Mouse (Mus musculus): ENCODE results near the gene Rps6kb1.

Rps6kb1 gene

GRCm38 (mm10) chr11:86544639-86545299 is at the start of gene Rps6kb1, which contains the start of gene Tubd1:
Rps6kb1 (minus strand) TSS chr11:86544805.
Tubd1 (plus strand) TSS chr11:86544991.
- peak; percentile 98 to 99 for DNase-seq

GRCm38 (mm10) chr11:86593443-86593842 is 48.8 kb upstream of the Rps6kb1 start:
- no peak for DNase-seq

- no peak for DNase-seq
Observed at GRCm38 (mm10) chr11:86592993-86593392, 48.4 kb upstream of the Rps6kb1 start.

DNA sequence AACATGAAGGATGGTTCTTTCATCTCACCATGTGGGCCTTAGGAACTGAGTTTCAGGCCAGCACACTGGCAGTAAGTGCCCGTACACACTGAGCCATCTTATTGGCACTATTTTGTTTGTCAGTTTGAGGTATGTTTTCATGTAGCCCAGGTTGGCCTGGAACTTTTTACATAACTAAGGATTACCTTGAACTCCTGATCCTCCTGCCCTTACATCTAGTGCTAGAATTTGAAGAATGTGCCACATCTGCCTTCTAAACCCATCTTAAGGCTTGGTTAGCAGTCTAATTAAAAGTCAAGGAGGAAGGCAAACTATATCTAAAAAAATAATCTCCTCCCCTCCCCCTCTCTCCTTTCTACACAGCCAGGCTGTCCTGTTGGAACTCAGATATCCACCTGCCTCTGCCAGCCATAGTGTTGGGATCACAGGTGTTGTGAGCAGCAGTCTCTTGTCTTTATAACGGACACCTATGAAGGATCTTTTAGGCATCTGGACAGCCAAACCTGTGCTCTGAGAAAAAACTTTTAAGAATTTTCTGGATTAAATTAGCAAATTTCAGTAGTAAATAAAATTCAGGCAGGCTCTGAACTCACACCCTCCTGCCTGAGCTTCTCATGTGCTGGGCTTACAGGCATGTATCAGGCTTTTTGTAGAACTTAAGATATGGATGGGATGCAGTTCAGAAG is 47.5 kb upstream of the Rps6kb1 start:
- DNase-seq = no peak

DNA sequence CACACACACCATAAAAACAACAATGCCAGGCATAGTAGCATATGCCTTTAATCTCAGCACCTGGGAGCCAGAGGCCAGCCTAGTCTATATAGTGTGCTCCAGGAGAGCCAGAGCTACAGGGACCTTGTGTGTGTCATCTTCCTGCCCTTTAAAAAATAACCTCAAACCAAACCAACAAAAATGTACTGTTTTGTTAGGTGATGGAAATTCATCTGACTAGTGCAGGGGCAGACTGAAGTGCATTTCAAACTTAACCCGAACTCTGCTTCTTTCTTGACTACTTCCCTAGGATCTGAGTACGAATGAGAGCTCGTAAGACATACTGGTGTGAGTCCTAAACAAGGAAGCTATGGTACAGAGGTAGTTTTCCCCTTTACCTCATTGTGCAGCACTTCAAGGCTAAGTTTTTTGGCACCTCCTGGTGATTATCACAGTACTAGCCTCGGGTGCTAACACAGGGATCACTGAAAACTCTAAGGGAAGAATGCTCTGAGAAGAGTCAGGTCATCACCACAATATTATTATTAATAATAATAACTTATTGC is 46.8 kb upstream of the Rps6kb1 start:
- no peak for DNase-seq

DNA sequence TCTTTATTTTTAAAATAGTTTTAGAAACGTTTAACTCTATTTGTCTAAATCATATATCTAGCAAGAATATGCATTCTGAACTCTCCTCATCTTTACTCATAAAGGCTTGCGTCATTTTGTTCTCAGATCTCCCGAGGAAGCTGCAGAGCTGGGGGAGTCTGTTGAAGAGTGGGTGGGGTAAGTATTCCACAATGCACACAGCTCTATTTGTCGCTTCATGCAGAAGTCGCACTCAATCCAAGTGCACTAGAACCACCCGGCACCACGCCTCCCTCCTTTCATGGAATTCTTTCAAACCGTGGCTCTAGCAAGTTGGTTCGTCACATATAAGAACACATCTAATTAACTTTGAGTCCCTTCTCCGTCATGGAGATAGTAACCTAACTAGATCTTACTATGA is 46.0 kb upstream of the Rps6kb1 start:
- no peak for DNase-seq

- no peak for DNase-seq
Observed at GRCm38 (mm10) chr11:86590066-86590465, 45.5 kb upstream of the Rps6kb1 start.

GRCm38 (mm10) chr11:86588583-86589298 is 44.1 kb upstream of the Rps6kb1 start:
- DNase-seq = no peak

GRCm38 (mm10) chr11:86587830-86588229 is 43.2 kb upstream of the Rps6kb1 start:
- no peak for DNase-seq

GRCm38 (mm10) chr11:86586868-86587792 is 42.5 kb upstream of the Rps6kb1 start:
- no peak for DNase-seq

- no peak for DNase-seq
Observed at GRCm38 (mm10) chr11:86586177-86586867, 41.7 kb upstream of the Rps6kb1 start.

GRCm38 (mm10) chr11:86585598-86585984 is 41.0 kb upstream of the Rps6kb1 start:
- DNase-seq = no peak

DNA sequence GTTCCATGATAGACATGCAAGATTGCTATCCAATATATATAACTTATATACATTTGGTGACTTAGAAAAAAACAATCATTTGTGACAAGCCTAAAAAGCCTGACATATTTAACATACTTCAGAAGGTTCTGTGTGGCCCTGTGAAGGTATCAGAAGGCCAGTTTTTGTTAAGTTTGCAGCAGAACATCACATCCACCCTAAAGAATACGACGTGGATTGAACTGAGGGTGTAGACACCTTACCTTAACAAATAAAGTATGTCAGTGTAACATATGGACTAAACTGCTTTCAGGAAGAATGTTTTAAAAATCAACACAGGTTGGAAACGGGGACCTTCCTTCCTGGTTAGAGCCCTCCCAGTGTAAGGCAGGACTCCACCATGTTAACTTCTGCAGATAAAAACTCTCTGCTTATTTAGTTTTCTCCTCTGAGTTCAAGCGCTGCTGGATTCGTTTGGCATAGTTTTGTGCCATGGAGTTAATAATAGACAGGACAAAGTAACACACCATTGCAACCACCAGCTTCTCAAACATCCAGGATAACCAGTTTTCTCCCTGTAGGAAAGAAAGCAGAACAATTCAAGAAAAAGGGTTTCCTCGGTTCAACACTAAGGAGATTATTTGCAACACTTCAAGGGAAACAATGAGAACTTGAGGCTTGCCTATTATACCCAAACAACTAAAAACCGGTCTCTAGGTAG is 40.4 kb upstream of the Rps6kb1 start:
- no peak for DNase-seq

- DNase-seq = no peak
Observed at GRCm38 (mm10) chr11:86583990-86584897, 39.6 kb upstream of the Rps6kb1 start.

DNA sequence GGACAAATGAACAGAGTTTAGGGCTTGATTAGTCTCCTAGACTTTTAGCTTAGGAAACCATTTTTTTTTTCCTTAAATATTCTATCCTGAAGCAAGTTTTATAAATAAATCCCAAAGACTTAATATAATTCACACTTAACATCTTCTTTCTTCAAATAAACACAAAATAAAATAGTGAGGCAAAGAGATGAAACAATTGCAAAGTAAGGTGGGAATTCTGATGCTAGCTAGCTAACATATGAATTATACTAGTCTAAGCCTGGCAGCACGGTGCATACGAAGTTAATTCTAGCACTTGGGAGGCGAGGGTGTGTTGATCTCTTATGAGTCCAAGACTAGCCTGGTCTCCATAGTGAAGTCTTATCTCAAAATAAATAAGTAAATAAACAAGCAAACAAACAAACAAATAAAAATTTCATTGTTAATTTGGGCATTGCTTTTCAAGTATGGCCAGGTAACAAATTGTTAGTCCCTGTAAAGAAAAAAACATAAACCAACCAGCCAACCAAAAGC is 38.8 kb upstream of the Rps6kb1 start:
- no peak for DNase-seq

DNA sequence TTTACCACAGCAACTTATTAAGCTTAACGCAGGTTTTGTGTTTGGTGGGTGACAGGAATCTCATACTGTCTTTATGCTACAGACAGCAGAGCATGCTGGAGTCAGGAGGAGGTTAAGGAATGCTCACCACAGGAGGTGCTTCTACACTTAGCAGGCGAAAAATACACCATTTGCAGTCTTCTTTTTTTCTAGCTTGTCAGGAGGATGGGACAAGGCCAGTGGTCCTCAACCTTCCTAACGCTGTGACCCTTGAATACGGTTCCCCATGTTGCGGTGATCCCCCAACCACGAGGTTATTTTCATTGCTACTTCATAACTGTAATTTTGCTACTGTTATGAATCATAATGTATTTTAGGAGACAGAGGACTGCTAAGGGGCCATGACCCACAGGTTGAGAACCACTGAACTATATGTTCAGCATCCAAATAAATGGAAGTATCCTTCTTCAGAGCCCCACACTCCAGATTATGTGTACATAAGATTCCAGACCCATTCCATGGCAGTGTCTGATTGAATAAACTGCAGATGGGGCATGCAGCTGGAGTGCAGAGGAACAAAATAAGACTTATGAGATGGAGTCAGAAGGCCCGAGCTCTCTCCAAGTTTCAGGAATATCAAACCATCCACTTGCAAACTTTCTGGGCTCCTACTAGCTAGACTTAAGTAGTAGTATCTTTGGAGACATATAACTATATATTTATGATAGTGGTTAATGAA is 38.1 kb upstream of the Rps6kb1 start:
- no peak for DNase-seq

DNA sequence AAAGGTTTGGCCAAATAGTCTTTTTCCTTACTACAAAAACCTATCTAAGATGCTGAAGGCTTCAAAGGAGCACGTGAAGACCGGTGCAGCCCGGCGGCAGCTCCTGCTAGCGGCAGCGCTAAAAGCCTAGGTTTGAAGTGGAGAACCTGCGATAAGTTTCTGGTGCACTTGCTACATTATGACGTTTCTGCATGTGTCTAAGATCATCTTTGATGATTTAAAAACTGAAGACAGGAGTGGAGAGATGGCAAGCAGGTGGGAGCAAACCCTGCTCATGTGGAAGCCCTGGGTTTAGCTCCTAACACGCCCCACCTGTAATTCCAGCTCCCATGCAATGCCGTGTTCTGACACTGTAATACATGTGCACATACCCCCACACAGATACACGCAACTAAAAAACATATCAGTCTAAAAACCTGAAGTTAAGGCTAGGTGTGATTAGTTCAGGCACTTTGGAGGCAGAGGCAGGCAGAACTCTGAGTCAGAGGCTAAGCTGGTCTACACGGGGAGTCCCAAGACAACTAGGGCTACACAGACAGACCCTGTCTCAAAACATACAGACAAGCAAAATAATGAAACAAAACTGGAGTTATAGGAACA is 37.4 kb upstream of the Rps6kb1 start:
- no peak for DNase-seq

DNA sequence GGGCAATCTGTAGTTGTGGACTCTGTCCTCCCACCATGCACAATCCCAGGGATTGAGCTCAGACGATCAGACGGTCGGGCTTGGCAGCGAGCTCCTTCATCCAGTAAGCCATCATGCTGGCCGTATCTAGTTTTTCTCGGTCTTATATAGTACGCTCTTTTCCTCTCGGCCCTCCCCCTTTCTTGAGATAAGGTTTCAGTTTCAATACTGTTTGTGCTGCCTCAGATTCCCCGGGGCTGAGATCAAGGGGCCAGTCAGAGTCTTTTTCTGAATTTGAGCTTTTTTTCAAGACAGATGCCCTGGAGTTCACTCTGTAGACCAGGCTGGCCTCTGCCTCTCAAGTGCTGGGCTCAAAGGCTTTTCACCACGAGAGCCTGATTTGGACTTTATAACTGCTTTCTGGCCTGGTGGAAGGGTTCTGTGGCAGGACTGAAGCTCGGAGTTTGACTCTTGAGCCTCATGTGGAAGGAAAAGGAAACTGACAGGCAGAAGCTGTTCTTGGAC is 36.7 kb upstream of the Rps6kb1 start:
- DNase-seq = no peak
